Mouse (Mus musculus): Measurements from ENCODE around the gene Arhgap40. TPM values are rescaled to one million over a fixed set of nuclear protein-coding genes. Genes with fewer than 3 reads are reported as not detected.
A peak's percentile ranks its signal among the peaks of the same experiment; 100 is the strongest.

The Arhgap40 gene
- total RNA-seq (2014; fragmentation: Nextera tagmentation) (not detected in 2 replicates), total RNA-seq (2017) (not detected in 2 replicates)

DNA sequence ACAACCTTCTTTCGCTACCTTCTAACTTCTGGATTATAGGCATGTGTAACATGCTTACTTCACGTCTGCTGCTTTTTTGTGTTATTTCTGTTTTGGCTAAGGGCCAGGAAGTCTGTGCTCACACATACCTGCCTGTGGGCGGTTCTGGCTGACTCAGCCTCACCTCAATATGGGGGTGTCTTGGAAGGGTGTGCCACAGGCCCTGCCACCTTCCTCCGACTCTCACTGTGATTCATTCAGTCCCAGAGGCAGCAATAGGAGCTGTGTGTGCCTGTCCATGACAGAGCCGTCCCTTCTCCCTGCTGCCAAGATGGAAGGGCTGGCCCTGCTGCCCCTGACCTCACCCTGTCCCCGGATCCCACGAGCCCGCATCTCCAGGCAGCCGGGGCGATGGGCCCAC, at the start of gene Arhgap40:
Arhgap40 (plus strand) TSS at position 269 of the 400 bp plus-strand sequence.
- no peak for ATAC-seq (replicated peaks; ENCODE audit: low FRiP score, low TSS enrichment, poor library complexity, severe bottlenecking)

DNA sequence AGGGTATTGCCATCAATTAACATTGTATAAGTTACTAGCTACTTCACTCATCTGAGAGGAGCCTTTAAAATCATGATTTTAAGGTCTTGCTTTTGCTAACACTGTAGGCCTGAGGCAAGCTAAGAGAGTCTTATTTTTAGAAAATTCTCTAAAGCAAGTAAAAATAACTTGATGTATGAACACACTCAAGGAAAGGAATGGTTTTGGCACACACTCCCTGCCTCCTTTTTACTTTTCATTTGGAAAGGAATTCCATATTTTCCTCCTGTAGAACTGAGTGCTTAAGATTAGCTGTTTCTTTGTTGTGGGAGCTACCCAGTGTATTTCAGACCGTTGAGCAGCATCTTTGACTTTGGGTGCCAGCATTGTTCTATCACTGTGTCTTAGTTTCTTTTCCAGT, 38.4 kb upstream of the Arhgap40 start:
- ATAC-seq (replicated peaks; ENCODE audit: low FRiP score, low TSS enrichment, poor library complexity, severe bottlenecking) = no peak

- ATAC-seq (replicated peaks; ENCODE audit: low FRiP score, low TSS enrichment, poor library complexity, severe bottlenecking) = no peak
Observed at GRCm38 (mm10) chr2:158477640-158478039, 35.0 kb upstream of the Arhgap40 start.

DNA sequence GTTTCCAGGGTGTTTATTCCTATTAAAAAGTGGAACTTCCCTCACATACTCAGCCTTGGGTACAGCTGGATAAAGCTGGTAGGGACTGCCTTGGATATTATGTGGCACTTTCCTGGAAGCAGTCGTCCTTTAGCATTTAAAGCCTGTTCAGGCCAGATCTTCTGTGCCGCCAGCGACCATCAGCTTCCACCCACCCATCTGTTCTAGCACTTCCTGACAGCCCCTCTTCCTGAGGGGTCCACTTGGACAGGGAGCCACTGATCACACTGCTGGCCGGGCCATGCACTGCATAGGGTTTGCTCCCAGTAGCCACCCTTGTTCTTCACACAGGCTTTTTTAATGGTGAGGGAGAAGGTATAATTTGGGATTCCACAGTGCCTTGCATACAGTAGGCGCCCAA, 14.1 kb upstream of the Arhgap40 start:
- ATAC-seq (replicated peaks; ENCODE audit: low FRiP score, low TSS enrichment, poor library complexity, severe bottlenecking) = no peak

GRCm38 (mm10) chr2:158501836-158502812, 10.5 kb upstream of the Arhgap40 start, which contains the start of gene Adig:
Adig (plus strand) TSS chr2:158502612.
- no peak for ATAC-seq (replicated peaks; ENCODE audit: low FRiP score, low TSS enrichment, poor library complexity, severe bottlenecking)

- ATAC-seq (replicated peaks; ENCODE audit: low FRiP score, low TSS enrichment, poor library complexity, severe bottlenecking) = no peak
Observed at GRCm38 (mm10) chr2:158503226-158503625, 9.4 kb upstream of the Arhgap40 start.

GRCm38 (mm10) chr2:158503671-158504070, 8.9 kb upstream of the Arhgap40 start:
- ATAC-seq (replicated peaks; ENCODE audit: low FRiP score, low TSS enrichment, poor library complexity, severe bottlenecking) = no peak

DNA sequence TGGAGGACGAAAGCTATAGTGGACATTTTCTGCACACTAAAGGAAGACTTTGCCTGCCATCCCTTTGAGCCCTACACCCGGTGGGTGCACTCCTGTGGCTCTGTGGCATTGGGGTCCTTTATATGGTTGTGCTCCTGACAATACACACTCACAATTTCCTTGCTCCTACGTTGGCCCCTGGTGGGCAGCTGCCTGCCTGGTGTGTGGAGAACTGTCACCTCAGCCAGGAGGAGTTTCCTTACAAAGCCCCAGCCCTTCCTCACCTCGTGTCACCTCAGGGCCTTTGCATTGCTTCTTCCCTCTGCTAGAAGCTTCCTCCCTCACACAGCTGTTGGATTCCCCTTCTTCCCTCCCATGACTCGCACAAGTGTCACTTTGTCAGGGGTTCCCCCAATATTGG, 6.1 kb upstream of the Arhgap40 start:
- ATAC-seq (replicated peaks; ENCODE audit: low FRiP score, low TSS enrichment, poor library complexity, severe bottlenecking) = no peak

- no peak for ATAC-seq (replicated peaks; ENCODE audit: low FRiP score, low TSS enrichment, poor library complexity, severe bottlenecking)
Observed at GRCm38 (mm10) chr2:158507046-158507445, 5.5 kb upstream of the Arhgap40 start.

GRCm38 (mm10) chr2:158510665-158511064, 1.9 kb upstream of the Arhgap40 start:
- no peak for ATAC-seq (replicated peaks; ENCODE audit: low FRiP score, low TSS enrichment, poor library complexity, severe bottlenecking)

GRCm38 (mm10) chr2:158513821-158514336, 1.3 kb downstream of the Arhgap40 start:
- no peak for ATAC-seq (replicated peaks; ENCODE audit: low FRiP score, low TSS enrichment, poor library complexity, severe bottlenecking)

- no peak for ATAC-seq (replicated peaks; ENCODE audit: low FRiP score, low TSS enrichment, poor library complexity, severe bottlenecking)
Observed at GRCm38 (mm10) chr2:158518583-158518982, 6.0 kb downstream of the Arhgap40 start.

- ATAC-seq (replicated peaks; ENCODE audit: low FRiP score, low TSS enrichment, poor library complexity, severe bottlenecking) = no peak
Observed at GRCm38 (mm10) chr2:158519071-158519470, 6.5 kb downstream of the Arhgap40 start.

GRCm38 (mm10) chr2:158519800-158520199, 7.2 kb downstream of the Arhgap40 start:
- no peak for ATAC-seq (replicated peaks; ENCODE audit: low FRiP score, low TSS enrichment, poor library complexity, severe bottlenecking)

DNA sequence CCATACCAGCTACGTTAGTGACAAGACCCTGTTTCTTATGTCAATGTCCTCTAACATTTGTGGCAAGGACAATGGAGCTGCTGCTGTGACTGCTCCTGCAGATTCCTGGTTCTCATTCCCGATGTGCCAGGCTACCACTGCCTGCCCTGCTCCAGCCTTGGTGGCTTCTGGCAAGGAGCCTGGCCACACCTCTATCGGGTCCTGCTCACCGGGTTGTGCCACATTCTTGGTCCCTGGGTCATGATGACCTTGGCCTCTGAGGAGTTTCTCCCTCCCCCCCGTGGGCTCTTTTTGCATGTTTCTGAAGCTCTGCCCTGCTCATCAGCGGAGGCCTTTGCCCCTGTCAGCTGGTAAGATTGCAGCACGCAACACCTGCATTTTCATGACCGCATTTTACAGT, 10.5 kb downstream of the Arhgap40 start:
- no peak for ATAC-seq (replicated peaks; ENCODE audit: low FRiP score, low TSS enrichment, poor library complexity, severe bottlenecking)

- ATAC-seq (replicated peaks; ENCODE audit: low FRiP score, low TSS enrichment, poor library complexity, severe bottlenecking) = no peak
Observed at GRCm38 (mm10) chr2:158524129-158524860, 11.7 kb downstream of the Arhgap40 start.

- ATAC-seq (replicated peaks; ENCODE audit: low FRiP score, low TSS enrichment, poor library complexity, severe bottlenecking) = peak; percentile 96
Observed at GRCm38 (mm10) chr2:158534090-158534489, 21.5 kb downstream of the Arhgap40 start.

GRCm38 (mm10) chr2:158534559-158534958, 22.0 kb downstream of the Arhgap40 start:
- no peak for ATAC-seq (replicated peaks; ENCODE audit: low FRiP score, low TSS enrichment, poor library complexity, severe bottlenecking)

DNA sequence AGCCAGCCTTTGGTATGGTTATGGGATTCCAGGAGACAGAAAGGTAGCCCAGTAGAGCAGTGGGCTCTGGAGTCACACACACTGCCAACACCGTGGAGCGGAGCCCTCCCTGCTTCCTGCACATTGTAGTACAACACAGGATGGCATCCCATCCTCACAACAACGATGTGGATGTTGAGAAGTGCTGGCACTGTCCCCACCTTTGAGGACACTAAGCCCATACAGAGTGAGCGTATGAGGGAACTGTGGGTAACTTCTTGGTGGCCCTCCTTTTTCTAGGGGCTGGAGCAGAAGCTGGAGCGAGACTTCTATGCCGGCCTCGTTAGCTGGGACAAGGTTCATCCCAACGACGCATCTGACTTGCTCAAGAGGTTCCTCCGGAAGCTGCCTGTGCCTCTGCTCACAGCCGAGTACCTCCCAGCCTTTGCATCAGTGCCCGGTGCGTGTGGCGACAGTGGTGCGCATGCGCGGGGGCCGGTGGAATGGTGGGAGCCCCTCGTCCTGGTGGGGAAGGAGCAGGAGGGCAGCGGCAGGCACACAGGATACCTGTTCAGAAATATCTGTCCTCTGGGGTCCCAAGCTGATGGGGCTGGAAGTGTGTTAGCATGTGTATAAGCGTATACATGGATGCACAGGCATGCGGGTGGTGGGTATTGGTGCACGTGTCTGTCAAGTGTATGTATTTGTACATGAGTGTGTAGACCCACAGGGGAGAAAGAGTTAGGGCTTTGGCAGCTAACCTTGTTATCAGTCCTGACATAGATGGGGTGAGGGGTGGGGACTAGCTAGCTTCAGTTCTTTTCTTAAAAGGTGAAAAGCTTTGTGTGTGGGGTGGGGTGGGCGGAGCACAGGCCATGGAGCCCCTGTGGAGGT, 27.1 kb downstream of the Arhgap40 start:
- 0 out of 2 replicates have a peak, but pooled peaks have one; percentile 44 for ATAC-seq (replicated peaks; ENCODE audit: low FRiP score, low TSS enrichment, poor library complexity, severe bottlenecking)

All from megakaryocyte-erythroid progenitor cell, adult 5-6 weeks (primary cell).